Mouse (Mus musculus): Measurements from ENCODE around the gene Cd5. TPM values are rescaled to one million over a fixed set of nuclear protein-coding genes. Genes with fewer than 3 reads are reported as not detected.

Cd5 gene
- 505 TPM for polyA plus RNA-seq (2017; shearing (Covaris generic))

GRCm38 (mm10) chr19:10738811-10739210, at the start of gene Cd5:
Gene Cd5, minus strand, starts transcription at chr19:10739002.

GRCm38 (mm10) chr19:10688537-10689352, 50.1 kb downstream of the Cd5 start, which contains the start of gene Vps37c:
Gene Vps37c, plus strand, starts transcription at chr19:10688735.

GRCm38 (mm10) chr19:10677915-10678771, 60.7 kb downstream of the Cd5 start, which contains the start of gene Pga5:
Gene Pga5, minus strand, starts transcription at chr19:10678071.

Other genes with a start within 250 kb of the Cd5 start
- 27.6 TPM for gene Cpsf7, start 213.7 kb downstream of the Cd5 start, polyA plus RNA-seq (2017; shearing (Covaris generic))
- gene Sdhaf2, start 212.9 kb downstream of the Cd5 start, polyA plus RNA-seq (2017; shearing (Covaris generic)) = 49.1 TPM
- gene Tmem216, start 182.8 kb downstream of the Cd5 start, polyA plus RNA-seq (2017; shearing (Covaris generic)) = 6.7 TPM
- gene Cyb561a3, start 161.8 kb downstream of the Cd5 start, polyA plus RNA-seq (2017; shearing (Covaris generic)) = 21.7 TPM
- gene Tmem138, start 161.6 kb downstream of the Cd5 start, polyA plus RNA-seq (2017; shearing (Covaris generic)) = 4.8 TPM
- 143 TPM for gene Ddb1, start 133.7 kb downstream of the Cd5 start, polyA plus RNA-seq (2017; shearing (Covaris generic))
- 4.7 TPM for gene Tkfc, start 133.3 kb downstream of the Cd5 start, polyA plus RNA-seq (2017; shearing (Covaris generic))
- gene Vwce, start 104.8 kb downstream of the Cd5 start, polyA plus RNA-seq (2017; shearing (Covaris generic)) = not detected
- gene Pga5, start 60.9 kb downstream of the Cd5 start, polyA plus RNA-seq (2017; shearing (Covaris generic)) = not detected
- gene Vps37c, start 50.3 kb downstream of the Cd5 start, polyA plus RNA-seq (2017; shearing (Covaris generic)) = 24.9 TPM
- 601 TPM for gene Cd6, start 91.1 kb upstream of the Cd5 start, polyA plus RNA-seq (2017; shearing (Covaris generic))
- gene Slc15a3, start 100.7 kb upstream of the Cd5 start, polyA plus RNA-seq (2017; shearing (Covaris generic)) = 8.9 TPM
- not detected for gene Tmem132a, start 130.9 kb upstream of the Cd5 start, polyA plus RNA-seq (2017; shearing (Covaris generic))
- 40.9 TPM for gene Tmem109, start 143.0 kb upstream of the Cd5 start, polyA plus RNA-seq (2017; shearing (Covaris generic))
- gene Prpf19, start 156.2 kb upstream of the Cd5 start, polyA plus RNA-seq (2017; shearing (Covaris generic)) = 62.6 TPM
- not detected for gene Zp1, start 181.6 kb upstream of the Cd5 start, polyA plus RNA-seq (2017; shearing (Covaris generic))
- gene Ptgdr2, start 198.2 kb upstream of the Cd5 start, polyA plus RNA-seq (2017; shearing (Covaris generic)) = not detected
- gene Ccdc86, start 210.3 kb upstream of the Cd5 start, polyA plus RNA-seq (2017; shearing (Covaris generic)) = 14.4 TPM
- gene Ms4a10, start 235.7 kb upstream of the Cd5 start, polyA plus RNA-seq (2017; shearing (Covaris generic)) = not detected